Mouse (Mus musculus): Measurements from ENCODE around the gene Tiam1. TPM values are rescaled to one million over a fixed set of nuclear protein-coding genes. Genes with fewer than 3 reads are reported as not detected.

The Tiam1 gene
- total and polyA plus RNA-seq, 2 experiments, result 0.27 to 0.65 TPM

- H3K9ac ChIP-seq (ENCODE audit: low read depth, low read length), result no peak overlapping the region
- TF ChIP-seq POLR2A (IDR thresholded peaks at IDR 0.05; ENCODE audit: extremely low read depth, insufficient read depth, low read length), result no peak
- no peak for TF ChIP-seq CTCF (IDR thresholded peaks at IDR 0.05; ENCODE audit: low read depth, low read length)
- H3K79me2 ChIP-seq (ENCODE audit: control insufficient read depth, insufficient read depth, low read length), result no peaks in the 10 kb centered on the region
- DNase-seq (ENCODE audit: extremely low read depth, low read depth, low spot score), result no peak
- H3K4me1 ChIP-seq (ENCODE audit: control insufficient read depth, insufficient read depth, low read length), result no peaks in the 10 kb centered on the region
- no peak overlapping the region for H3K4me3 ChIP-seq (ENCODE audit: insufficient read depth, low read depth, low read length)
- WGBS, result 84% methylated on average over 14 of the region's 14 CpGs
- no peaks in the 10 kb centered on the region for H3K27me3 ChIP-seq (ENCODE audit: control insufficient read depth, insufficient read depth, low read length)
- H3K27ac ChIP-seq (replicated peaks; ENCODE audit: insufficient read depth, low read depth, low read length), result no peak overlapping the region
- H3K36me3 ChIP-seq (ENCODE audit: control insufficient read depth, insufficient read depth, low read length), result no peaks in the 10 kb centered on the region
These were observed 260.9 kb downstream of the Tiam1 start for GRCm38 (mm10) chr16:89882477-89883234.

GRCm38 (mm10) chr16:89877206-89877605 is 266.4 kb downstream of the Tiam1 start:
- Histone ChIP-seq H3K27me3 (ENCODE audit: control insufficient read depth, insufficient read depth, low read length) (no peaks in the 10 kb centered on the region), H3K36me3 (ENCODE audit: control insufficient read depth, insufficient read depth, low read length) (no peaks in the 10 kb centered on the region), H3K27ac (replicated peaks; ENCODE audit: insufficient read depth, low read depth, low read length) (no peak overlapping the region), H3K4me1 (ENCODE audit: control insufficient read depth, insufficient read depth, low read length) (no peaks in the 10 kb centered on the region), H3K79me2 (ENCODE audit: control insufficient read depth, insufficient read depth, low read length) (no peaks in the 10 kb centered on the region), H3K4me3 (ENCODE audit: insufficient read depth, low read depth, low read length) (no peak overlapping the region), H3K9ac (ENCODE audit: low read depth, low read length) (no peak overlapping the region)
- WGBS, result 94% methylated on average over 10 of the region's 10 CpGs
- TF ChIP-seq CTCF (IDR thresholded peaks at IDR 0.05; ENCODE audit: low read depth, low read length) (no peak), POLR2A (IDR thresholded peaks at IDR 0.05; ENCODE audit: extremely low read depth, insufficient read depth, low read length) (no peak)
- DNase-seq (ENCODE audit: extremely low read depth, low read depth, low spot score), result no peak

GRCm38 (mm10) chr16:89876079-89876478 is 267.5 kb downstream of the Tiam1 start:
- Histone ChIP-seq H3K4me3 (ENCODE audit: insufficient read depth, low read depth, low read length) (no peak overlapping the region), H3K36me3 (ENCODE audit: control insufficient read depth, insufficient read depth, low read length) (no peaks in the 10 kb centered on the region), H3K4me1 (ENCODE audit: control insufficient read depth, insufficient read depth, low read length) (no peaks in the 10 kb centered on the region), H3K79me2 (ENCODE audit: control insufficient read depth, insufficient read depth, low read length) (no peaks in the 10 kb centered on the region), H3K27me3 (ENCODE audit: control insufficient read depth, insufficient read depth, low read length) (no peaks in the 10 kb centered on the region), H3K27ac (replicated peaks; ENCODE audit: insufficient read depth, low read depth, low read length) (no peak overlapping the region), H3K9ac (ENCODE audit: low read depth, low read length) (no peak overlapping the region)
- 88% methylated on average over 3 of the region's 3 CpGs for WGBS
- DNase-seq (ENCODE audit: extremely low read depth, low read depth, low spot score), result no peak
- TF ChIP-seq CTCF (IDR thresholded peaks at IDR 0.05; ENCODE audit: low read depth, low read length) (no peak), POLR2A (IDR thresholded peaks at IDR 0.05; ENCODE audit: extremely low read depth, insufficient read depth, low read length) (no peak)

GRCm38 (mm10) chr16:89874012-89874704 is 269.4 kb downstream of the Tiam1 start:
- Histone ChIP-seq H3K27me3 (ENCODE audit: control insufficient read depth, insufficient read depth, low read length) (no peaks in the 10 kb centered on the region), H3K27ac (replicated peaks; ENCODE audit: insufficient read depth, low read depth, low read length) (no peak overlapping the region), H3K9ac (ENCODE audit: low read depth, low read length) (no peak overlapping the region), H3K4me3 (ENCODE audit: insufficient read depth, low read depth, low read length) (no peak overlapping the region), H3K4me1 (ENCODE audit: control insufficient read depth, insufficient read depth, low read length) (no peaks in the 10 kb centered on the region), H3K36me3 (ENCODE audit: control insufficient read depth, insufficient read depth, low read length) (no peaks in the 10 kb centered on the region), H3K79me2 (ENCODE audit: control insufficient read depth, insufficient read depth, low read length) (no peaks in the 10 kb centered on the region)
- TF ChIP-seq CTCF (IDR thresholded peaks at IDR 0.05; ENCODE audit: low read depth, low read length) (no peak), POLR2A (IDR thresholded peaks at IDR 0.05; ENCODE audit: extremely low read depth, insufficient read depth, low read length) (no peak)
- WGBS, result 74% methylated on average over 15 of the region's 15 CpGs
- no peak for DNase-seq (ENCODE audit: extremely low read depth, low read depth, low spot score)

GRCm38 (mm10) chr16:89872011-89872942 is 271.3 kb downstream of the Tiam1 start:
- TF ChIP-seq CTCF (IDR thresholded peaks at IDR 0.05; ENCODE audit: low read depth, low read length) (no peak), POLR2A (IDR thresholded peaks at IDR 0.05; ENCODE audit: extremely low read depth, insufficient read depth, low read length) (no peak)
- no peak for DNase-seq (ENCODE audit: extremely low read depth, low read depth, low spot score)
- WGBS, result 80% methylated on average over 20 of the region's 20 CpGs
- Histone ChIP-seq H3K9ac (ENCODE audit: low read depth, low read length) (no peak overlapping the region), H3K4me1 (ENCODE audit: control insufficient read depth, insufficient read depth, low read length) (no peaks in the 10 kb centered on the region), H3K27ac (replicated peaks; ENCODE audit: insufficient read depth, low read depth, low read length) (no peak overlapping the region), H3K27me3 (ENCODE audit: control insufficient read depth, insufficient read depth, low read length) (no peaks in the 10 kb centered on the region), H3K36me3 (ENCODE audit: control insufficient read depth, insufficient read depth, low read length) (no peaks in the 10 kb centered on the region), H3K79me2 (ENCODE audit: control insufficient read depth, insufficient read depth, low read length) (no peaks in the 10 kb centered on the region), H3K4me3 (ENCODE audit: insufficient read depth, low read depth, low read length) (no peak overlapping the region)
